Mouse (Mus musculus) limb, embryonic 14.5 days (tissue): ENCODE results near the gene Fmnl1. TPM values are rescaled to one million over a fixed set of nuclear protein-coding genes. Genes with fewer than 3 reads are reported as not detected.

Experiments
- ATAC-seq: fragments of 200-750 bp; cut with Nextera tagmentation; 2 replicates; pipeline ENCODE4 v1.8.0; 2017; ENCODE audit warnings: low read depth, moderate number of reproducible peaks, moderate TSS enrichment; ENCODE audit not compliant: low FRiP score
- DNase-seq: peaks from one replicate; pipeline ENCODE4 v3.0.0-alpha.2; 2015; ENCODE audit warnings: low spot score
- H3K27ac ChIP-seq: fragments of 300-500 bp; sonication (generic); replicated peaks from 2 replicates; pipeline ENCODE4 v1.5.1; 2014; ENCODE audit warnings: low read depth, mild to moderate bottlenecking, low read length, moderate library complexity, mixed read lengths
- H3K27me3 ChIP-seq: fragments of 300-500 bp; sonication (generic); 2 replicates; pipeline ENCODE4 v1.6.1; 2014; ENCODE audit warnings: low read length, mixed read lengths; ENCODE audit not compliant: control insufficient read depth, insufficient read depth
- H3K36me3 ChIP-seq: fragments of 300-500 bp; sonication (generic); 2 replicates; pipeline ENCODE4 v1.6.1; 2014; ENCODE audit warnings: mild to moderate bottlenecking, low read length, moderate library complexity, mixed read lengths; ENCODE audit not compliant: control insufficient read depth, insufficient read depth
- H3K4me1 ChIP-seq: fragments of 300-500 bp; sonication (generic); 2 replicates; pipeline ENCODE4 v1.6.1; 2014; ENCODE audit warnings: antibody characterized with exemption, low read length, mixed read lengths; ENCODE audit not compliant: control insufficient read depth, insufficient read depth
- H3K4me2 ChIP-seq: fragments of 300-500 bp; sonication (generic); replicated peaks from 2 replicates; pipeline ENCODE4 v1.6.1; 2014; ENCODE audit warnings: low read depth, mild to moderate bottlenecking, low read length, moderate library complexity; ENCODE audit not compliant: severe bottlenecking
- H3K4me3 ChIP-seq: fragments of 300-500 bp; sonication (generic); replicated peaks from 2 replicates; pipeline ENCODE4 v1.5.1; 2014; ENCODE audit warnings: low read length
- H3K9ac ChIP-seq: fragments of 300-500 bp; sonication (generic); 2 replicates; pipeline ENCODE4 v1.6.1; 2014; ENCODE audit warnings: mild to moderate bottlenecking, low read depth, low read length, moderate library complexity; ENCODE audit not compliant: severe bottlenecking
- H3K9me3 ChIP-seq: fragments of 300-500 bp; sonication (generic); 2 replicates; pipeline ENCODE4 v1.6.1; 2016; ENCODE audit warnings: low read length; ENCODE audit not compliant: control insufficient read depth
- POLR2A ChIP-seq: fragments of 200-500 bp; IDR thresholded peaks from 2 replicates; pipeline ENCODE4 v1.8.0; 2012; ENCODE audit warnings: inconsistent platforms, mild to moderate bottlenecking, moderate library complexity, borderline replicate concordance; ENCODE audit not compliant: insufficient read depth, insufficient read length; ENCODE audit errors: extremely low read depth
- WGBS: fragments of 180-500 bp; shearing (Covaris S2); extraction: QIAGEN DNeasy Blood & Tissue Kit; methylation state at CpG from one replicate; pipeline ENCODE4 v1.1.7; 2014; 5-methylcytosine and 5-hydroxymethylcytosine counted together
- polyA plus RNA-seq, 2 experiments: library from polyadenylated mRNA; depleted of rRNA in 1 of 2; stranded (reverse) in 1 of 2; unstranded in 1 of 2; fragments of >200 nt; fragmentation: Nextera tagmentation in 1 of 2; extraction: Ambion mirVana in 1 of 2; gene quantifications; 2 replicates each; pipeline versions ENCODE4 v1.2.1 to v1.2.3; 2012 to 2014

The Fmnl1 gene
- polyA plus RNA-seq, 2 experiments, result 2.6 to 3.8 TPM

GRCm38 (mm10) chr11:103149771-103150170, 21.1 kb upstream of the Fmnl1 start:
- TF ChIP-seq POLR2A, result no peak
- WGBS, result 88% methylated on average over 4 of the region's 4 CpGs
- no peak overlapping the region for H3K4me3 ChIP-seq
- no peaks in the 10 kb centered on the region for H3K9me3 ChIP-seq
- H3K27ac ChIP-seq, result no peak overlapping the region
- no peaks in the 10 kb centered on the region for H3K27me3 ChIP-seq
- H3K4me1 ChIP-seq, result peaks cover 3% of the 10 kb centered on the region; the same call in 1 of the 2 replicates
- H3K36me3 ChIP-seq, result no peaks in the 10 kb centered on the region
- DNase-seq (no peak), ATAC-seq (no peak)
- no peak overlapping the region for H3K4me2 ChIP-seq
- no peak overlapping the region for H3K9ac ChIP-seq

- TF ChIP-seq POLR2A, result no peak
- Histone ChIP-seq H3K4me1 (peaks cover 3% of the 10 kb centered on the region; the same call in 1 of the 2 replicates), H3K27me3 (no peaks in the 10 kb centered on the region), H3K27ac (no peak overlapping the region), H3K9ac (0 out of 2 replicates have a peak overlapping the region, but pooled peaks have one; percentile 22), H3K36me3 (no peaks in the 10 kb centered on the region), H3K9me3 (no peaks in the 10 kb centered on the region), H3K4me3 (peak overlapping the region; percentile 21), H3K4me2 (peak overlapping the region; percentile 49)
- 2% methylated on average over 24 of the region's 25 CpGs for WGBS
- peak; percentile 92 for ATAC-seq
- peak; percentile 90 for DNase-seq
Measured at GRCm38 (mm10) chr11:103158621-103159478, 12.1 kb upstream of the Fmnl1 start.

GRCm38 (mm10) chr11:103160738-103161137, 10.2 kb upstream of the Fmnl1 start:
- Histone ChIP-seq H3K27me3 (no peaks in the 10 kb centered on the region), H3K4me2 (no peak overlapping the region), H3K9ac (no peak overlapping the region), H3K9me3 (no peaks in the 10 kb centered on the region), H3K27ac (no peak overlapping the region), H3K36me3 (no peaks in the 10 kb centered on the region), H3K4me1 (peaks cover 3% of the 10 kb centered on the region; the same call in 1 of the 2 replicates), H3K4me3 (no peak overlapping the region)
- DNase-seq, result no peak
- no peak for TF ChIP-seq POLR2A
- 85% methylated on average over 11 of the region's 11 CpGs for WGBS
- ATAC-seq, result no peak

- no peak overlapping the region for H3K27ac ChIP-seq
- WGBS, result 75% methylated on average over 7 of the region's 7 CpGs
- ATAC-seq, result no peak
Measured at GRCm38 (mm10) chr11:103161449-103161848, 9.5 kb upstream of the Fmnl1 start.

GRCm38 (mm10) chr11:103162132-103162531, 8.8 kb upstream of the Fmnl1 start:
- no peak for DNase-seq
- no peak for ATAC-seq
- Histone ChIP-seq H3K27me3 (no peaks in the 10 kb centered on the region), H3K4me3 (no peak overlapping the region), H3K9me3 (no peaks in the 10 kb centered on the region), H3K4me2 (no peak overlapping the region), H3K4me1 (peaks cover 3% of the 10 kb centered on the region; the same call in 1 of the 2 replicates), H3K36me3 (no peaks in the 10 kb centered on the region), H3K9ac (no peak overlapping the region), H3K27ac (no peak overlapping the region)
- WGBS, result 84% methylated on average over 5 of the region's 5 CpGs
- no peak for TF ChIP-seq POLR2A

More at GRCm38 (mm10) chr11:103161449-103161848, 9.5 kb upstream of the Fmnl1 start:
- Histone ChIP-seq H3K9me3 (no peaks in the 10 kb centered on the region), H3K4me2 (no peak overlapping the region), H3K27me3 (no peaks in the 10 kb centered on the region), H3K4me1 (peaks cover 3% of the 10 kb centered on the region; the same call in 1 of the 2 replicates), H3K9ac (no peak overlapping the region), H3K36me3 (no peaks in the 10 kb centered on the region), H3K4me3 (no peak overlapping the region)
- no peak for TF ChIP-seq POLR2A
- DNase-seq, result no peak
